In genomic region chr5:31470334-31470733, GRCm38 (mm10) we compare ENCODE assay signal across 8 mouse cellular contexts. TPM values are rescaled to one million over a fixed set of nuclear protein-coding genes. Genes with fewer than 3 reads are reported as not detected.
DNase-seq lines count a peak whose midpoint lies in the region; ATAC-seq and TF ChIP-seq lines count a peak whose summit lies in the region.

No protein-coding gene starts in this region.

- H3K9ac ChIP-seq in heart, adult 2 months (ENCODE audit: low read depth, low read length), result no peak overlapping the region
- H3K9ac ChIP-seq in forebrain, embryonic 13.5 days, result no peak overlapping the region

- H3K79me2 ChIP-seq in heart, adult 2 months (replicated peaks; ENCODE audit: control insufficient read depth, insufficient read depth, low read length), result no peaks in the 10 kb centered on the region

- no peaks in the 10 kb centered on the region for H3K9me3 ChIP-seq in forebrain, embryonic 13.5 days (replicated peaks)

- no peak overlapping the region for H3K4me2 ChIP-seq in forebrain, embryonic 13.5 days

- H3K27ac ChIP-seq in heart, adult 2 months, result no peak overlapping the region
- H3K27ac ChIP-seq in cortical plate, adult 2 months (ENCODE audit: insufficient read depth, low read length), result no peak overlapping the region
- no peak overlapping the region for H3K27ac ChIP-seq in forebrain, embryonic 13.5 days

- TF ChIP-seq POLR2A in heart, adult 2 months (IDR thresholded peaks at IDR 0.05; ENCODE audit: insufficient read depth, low read depth, low read length), result no peak
- no peak for TF ChIP-seq POLR2A in cortical plate, adult 2 months (IDR thresholded peaks at IDR 0.05; ENCODE audit: extremely low read depth, insufficient read depth, low read length)

- 47% methylated on average over 7 of the region's 7 CpGs for WGBS in heart, adult 2 months
- WGBS in forebrain, embryonic 13.5 days, result 63% methylated on average over 7 of the region's 7 CpGs

- ATAC-seq in forebrain, embryonic 13.5 days, result no peak

- peak; percentile 80 for TF ChIP-seq CTCF in heart, adult 2 months (IDR thresholded peaks at IDR 0.05)
- peak; percentile 61 for TF ChIP-seq CTCF in cortical plate, adult 2 months (IDR thresholded peaks at IDR 0.05; ENCODE audit: extremely low read depth, insufficient read depth, low read length)

- intact Hi-C loops in heart, adult 2 months (cut with DNase I), result no loop called here
- intact Hi-C loops in left cerebral cortex, postnatal 14 days (cut with DNase I), result loop anchor here (10.0 kb wide), 1 partner anchor 186 kb away; no protein-coding TSS in a partner anchor

- TF ChIP-seq EP300 in heart, adult 2 months (IDR thresholded peaks at IDR 0.05; ENCODE audit: insufficient read depth, low read depth, low read length), result no peak

- H3K36me3 ChIP-seq in heart, adult 2 months (ENCODE audit: control insufficient read depth, insufficient read depth, low read length), result no peaks in the 10 kb centered on the region; the same call in 1 of the 2 replicates
- H3K36me3 ChIP-seq in forebrain, embryonic 13.5 days (ENCODE audit: poor library complexity, severe bottlenecking), result peaks cover 95% of the 10 kb centered on the region

- no peaks in the 10 kb centered on the region for H3K27me3 ChIP-seq in heart, adult 2 months (ENCODE audit: control insufficient read depth, insufficient read depth, low read length)
- H3K27me3 ChIP-seq in forebrain, embryonic 13.5 days, result no peaks in the 10 kb centered on the region

- no peak overlapping the region for H3K4me3 ChIP-seq in heart, adult 2 months
- H3K4me3 ChIP-seq in cortical plate, adult 2 months (ENCODE audit: insufficient read depth, low read length), result no peak overlapping the region
- no peak overlapping the region for H3K4me3 ChIP-seq in forebrain, embryonic 13.5 days

- peak; percentile 32 to 57 for DNase-seq in heart, adult 2 months
- no peak for DNase-seq in heart, adult 9 months (ENCODE audit: low spot score in 2 of 2)
- DNase-seq in urinary bladder, postnatal 25 days (ENCODE audit: low spot score), result peak; percentile 40
- DNase-seq in urinary bladder, postnatal 10 days (ENCODE audit: low spot score), result no peak
- DNase-seq in left cerebral cortex, postnatal 14 days (ENCODE audit: low spot score in 2 of 2), result peak; percentile 52 to 63
- peak; percentile 61 for DNase-seq in retina, embryonic 14.5 days (ENCODE audit: low spot score)

- no peaks in the 10 kb centered on the region; the same call in 1 of the 2 replicates for H3K4me1 ChIP-seq in heart, adult 2 months (ENCODE audit: control insufficient read depth, insufficient read depth, low read length)
- H3K4me1 ChIP-seq in cortical plate, adult 2 months (ENCODE audit: control insufficient read depth, insufficient read depth, low read length), result no peaks in the 10 kb centered on the region
- no peaks in the 10 kb centered on the region for H3K4me1 ChIP-seq in forebrain, embryonic 13.5 days

RNA-seq across cellular contexts. Expression of gene 4930548H24Rik, which starts 15.2 kb away (rescaled TPM):
- total RNA-seq in heart, adult 2 months (2021), result not detected
- polyA plus RNA-seq in heart, adult 2 months (2012; rRNA removed), result not detected in 2 replicates
- not detected in 2 replicates for polyA plus RNA-seq in cortical plate, adult 2 months (2012; rRNA removed)
- not detected for total RNA-seq in left cerebral cortex, postnatal 14 days (2021)
- 0.14 and 0.18 TPM in 2 replicates for polyA plus RNA-seq in forebrain, embryonic 13.5 days (2015; fragmentation: Nextera tagmentation; extraction: Ambion mirVana)

RNA-seq across cellular contexts. Expression of gene Zfp512, which starts 18.1 kb away (rescaled TPM):
- 10 to 100 TPM; 23.7 to 25.1 TPM for total RNA-seq in heart, adult 2 months (2021)
- 12.7 and 17.9 TPM in 2 replicates for polyA plus RNA-seq in heart, adult 2 months (2012; rRNA removed)
- 41.5 and 47.0 TPM in 2 replicates for polyA plus RNA-seq in cortical plate, adult 2 months (2012; rRNA removed)
- 10 to 100 TPM; 46.1 to 49.1 TPM for total RNA-seq in left cerebral cortex, postnatal 14 days (2021)
- polyA plus RNA-seq in forebrain, embryonic 13.5 days (2015; fragmentation: Nextera tagmentation; extraction: Ambion mirVana), result 94.8 and 106 TPM in 2 replicates

RNA-seq across cellular contexts. Expression of gene Gpn1, which starts 24.2 kb away (rescaled TPM):
- 10 to 100 TPM; 23.1 TPM for total RNA-seq in heart, adult 2 months (2021)
- 12.9 and 15.3 TPM in 2 replicates for polyA plus RNA-seq in heart, adult 2 months (2012; rRNA removed)
- 21.1 and 22.2 TPM in 2 replicates for polyA plus RNA-seq in cortical plate, adult 2 months (2012; rRNA removed)
- total RNA-seq in left cerebral cortex, postnatal 14 days (2021), result 10 to 100 TPM; 31.9 to 32.6 TPM
- 75.4 and 89.8 TPM in 2 replicates for polyA plus RNA-seq in forebrain, embryonic 13.5 days (2015; fragmentation: Nextera tagmentation; extraction: Ambion mirVana)

RNA-seq across cellular contexts. Expression of gene Slc4a1ap, which starts 56.5 kb away (rescaled TPM):
- total RNA-seq in heart, adult 2 months (2021), result 10 to 100 TPM; 20.8 to 22.6 TPM
- polyA plus RNA-seq in heart, adult 2 months (2012; rRNA removed), result 7.5 and 13.1 TPM in 2 replicates
- polyA plus RNA-seq in cortical plate, adult 2 months (2012; rRNA removed), result 26.0 and 26.9 TPM in 2 replicates
- total RNA-seq in left cerebral cortex, postnatal 14 days (2021), result 10 to 100 TPM; 47.1 to 50.7 TPM
- 33.8 and 34.4 TPM in 2 replicates for polyA plus RNA-seq in forebrain, embryonic 13.5 days (2015; fragmentation: Nextera tagmentation; extraction: Ambion mirVana)

RNA-seq across cellular contexts. Expression of gene Supt7l, which starts 57.3 kb away (rescaled TPM):
- 10 to 100 TPM; 13.3 to 14.6 TPM for total RNA-seq in heart, adult 2 months (2021)
- 11.2 and 14.4 TPM in 2 replicates for polyA plus RNA-seq in heart, adult 2 months (2012; rRNA removed)
- 14.2 and 15.5 TPM in 2 replicates for polyA plus RNA-seq in cortical plate, adult 2 months (2012; rRNA removed)
- total RNA-seq in left cerebral cortex, postnatal 14 days (2021), result 10 to 100 TPM; 16.9 to 17.1 TPM
- 28.2 and 32.4 TPM in 2 replicates for polyA plus RNA-seq in forebrain, embryonic 13.5 days (2015; fragmentation: Nextera tagmentation; extraction: Ambion mirVana)

Comparison
In these comparisons a context has a peak if more than half of its experiments do, and no peak if none do; other contexts are left out.
1. DNase-seq: peak in heart, adult 2 months (2 of 2), urinary bladder, postnatal 25 days (single experiment), left cerebral cortex, postnatal 14 days (2 of 2) and retina, embryonic 14.5 days (single experiment); none in heart, adult 9 months (0 of 2) and urinary bladder, postnatal 10 days (single experiment).